Mouse (Mus musculus): ENCODE measurements at regions not wholly inside any gene's neighbourhood (a gene's known extent, or its start where the extent isn't known, plus 50 kb on each side); places are given as distances from the start of the nearest gene placed in this dataset.

- in situ Hi-C loops (cut with MboI; ENCODE audit: low pct_unique_long_range_greater_than_20kb in 1 of 2, low sequenced_read_pairs in 2 of 2, unreplicated experiment in 1 of 2), result no loop called here
These were observed 316.6 kb downstream of the Cd83 start for GRCm38 (mm10) chr13:44101161-44101560.

GRCm38 (mm10) chr13:44101806-44102205 is 317.2 kb downstream of the Cd83 start:
- in situ Hi-C loops (cut with MboI; ENCODE audit: low pct_unique_long_range_greater_than_20kb in 1 of 2, low sequenced_read_pairs in 2 of 2, unreplicated experiment in 1 of 2), result no loop called here

GRCm38 (mm10) chr13:44102257-44102656 is 317.7 kb downstream of the Cd83 start:
- in situ Hi-C loops (cut with MboI; ENCODE audit: low pct_unique_long_range_greater_than_20kb in 1 of 2, low sequenced_read_pairs in 2 of 2, unreplicated experiment in 1 of 2), result no loop called here

- in situ Hi-C loops (cut with MboI; ENCODE audit: low pct_unique_long_range_greater_than_20kb in 1 of 2, low sequenced_read_pairs in 2 of 2, unreplicated experiment in 1 of 2), result no loop called here
These were observed 318.8 kb downstream of the Cd83 start for GRCm38 (mm10) chr13:44103340-44103739.

GRCm38 (mm10) chr13:44105161-44105560 is 320.6 kb downstream of the Cd83 start:
- in situ Hi-C loops (cut with MboI; ENCODE audit: low pct_unique_long_range_greater_than_20kb in 1 of 2, low sequenced_read_pairs in 2 of 2, unreplicated experiment in 1 of 2), result no loop called here

GRCm38 (mm10) chr13:44108695-44109094 is 324.1 kb downstream of the Cd83 start:
- in situ Hi-C loops (cut with MboI; ENCODE audit: low pct_unique_long_range_greater_than_20kb in 1 of 2, low sequenced_read_pairs in 2 of 2, unreplicated experiment in 1 of 2), result no loop called here

- in situ Hi-C loops (cut with MboI; ENCODE audit: low pct_unique_long_range_greater_than_20kb in 1 of 2, low sequenced_read_pairs in 2 of 2, unreplicated experiment in 1 of 2), result no loop called here
These were observed 328.5 kb downstream of the Cd83 start for GRCm38 (mm10) chr13:44113043-44113442.

- in situ Hi-C loops (cut with MboI; ENCODE audit: low pct_unique_long_range_greater_than_20kb in 1 of 2, low sequenced_read_pairs in 2 of 2, unreplicated experiment in 1 of 2), result no loop called here
These were observed 330.3 kb downstream of the Cd83 start for GRCm38 (mm10) chr13:44114856-44115255.

GRCm38 (mm10) chr13:44117841-44118240 is 333.3 kb downstream of the Cd83 start:
- in situ Hi-C loops (cut with MboI; ENCODE audit: low pct_unique_long_range_greater_than_20kb in 1 of 2, low sequenced_read_pairs in 2 of 2, unreplicated experiment in 1 of 2), result no loop called here

- in situ Hi-C loops (cut with MboI; ENCODE audit: low pct_unique_long_range_greater_than_20kb in 1 of 2, low sequenced_read_pairs in 2 of 2, unreplicated experiment in 1 of 2), result no loop called here
These were observed 334.3 kb downstream of the Cd83 start for GRCm38 (mm10) chr13:44118846-44119245.

GRCm38 (mm10) chr13:44121241-44121671 is 336.7 kb downstream of the Cd83 start:
- in situ Hi-C loops (cut with MboI; ENCODE audit: low pct_unique_long_range_greater_than_20kb in 1 of 2, low sequenced_read_pairs in 2 of 2, unreplicated experiment in 1 of 2), result no loop called here

- in situ Hi-C loops (cut with MboI; ENCODE audit: low pct_unique_long_range_greater_than_20kb in 1 of 2, low sequenced_read_pairs in 2 of 2, unreplicated experiment in 1 of 2), result no loop called here
These were observed 337.4 kb downstream of the Cd83 start for GRCm38 (mm10) chr13:44121932-44122331.

GRCm38 (mm10) chr13:44126198-44126597 is 341.6 kb downstream of the Cd83 start:
- in situ Hi-C loops (cut with MboI; ENCODE audit: low pct_unique_long_range_greater_than_20kb in 1 of 2, low sequenced_read_pairs in 2 of 2, unreplicated experiment in 1 of 2), result no loop called here

- in situ Hi-C loops (cut with MboI; ENCODE audit: low pct_unique_long_range_greater_than_20kb in 1 of 2, low sequenced_read_pairs in 2 of 2, unreplicated experiment in 1 of 2), result no loop called here
These were observed 344.1 kb downstream of the Cd83 start for GRCm38 (mm10) chr13:44128506-44129274.

- in situ Hi-C loops (cut with MboI; ENCODE audit: low pct_unique_long_range_greater_than_20kb in 1 of 2, low sequenced_read_pairs in 2 of 2, unreplicated experiment in 1 of 2), result no loop called here
These were observed 347.3 kb downstream of the Cd83 start for GRCm38 (mm10) chr13:44131916-44132315.

- in situ Hi-C loops (cut with MboI; ENCODE audit: low pct_unique_long_range_greater_than_20kb in 1 of 2, low sequenced_read_pairs in 2 of 2, unreplicated experiment in 1 of 2), result no loop called here
These were observed 347.9 kb downstream of the Cd83 start for GRCm38 (mm10) chr13:44132510-44132909.

- in situ Hi-C loops (cut with MboI; ENCODE audit: low pct_unique_long_range_greater_than_20kb in 1 of 2, low sequenced_read_pairs in 2 of 2, unreplicated experiment in 1 of 2), result no loop called here
These were observed 348.9 kb downstream of the Cd83 start for GRCm38 (mm10) chr13:44133436-44133835.

- in situ Hi-C loops (cut with MboI; ENCODE audit: low pct_unique_long_range_greater_than_20kb in 1 of 2, low sequenced_read_pairs in 2 of 2, unreplicated experiment in 1 of 2), result loop anchor here in 1 of 2 experiments (10.0 kb wide), 1 partner anchor 266 kb away; no protein-coding TSS in a partner anchor
These were observed 356.6 kb downstream of the Cd83 start for GRCm38 (mm10) chr13:44141181-44141580.

- in situ Hi-C loops (cut with MboI; ENCODE audit: low pct_unique_long_range_greater_than_20kb in 1 of 2, low sequenced_read_pairs in 2 of 2, unreplicated experiment in 1 of 2), result loop anchor here in 1 of 2 experiments (10.0 kb wide), 1 partner anchor 271 kb away; no protein-coding TSS in a partner anchor
These were observed 360.9 kb downstream of the Cd83 start for GRCm38 (mm10) chr13:44145441-44145840.

- in situ Hi-C loops (cut with MboI; ENCODE audit: low pct_unique_long_range_greater_than_20kb in 1 of 2, low sequenced_read_pairs in 2 of 2, unreplicated experiment in 1 of 2), result loop anchor here in 1 of 2 experiments (10.0 kb wide), 1 partner anchor 273 kb away; no protein-coding TSS in a partner anchor
These were observed 363.3 kb downstream of the Cd83 start for GRCm38 (mm10) chr13:44147841-44148240.
